Mouse (Mus musculus): ENCODE measurements around the gene Trpm3.

Trpm3 gene

DNA sequence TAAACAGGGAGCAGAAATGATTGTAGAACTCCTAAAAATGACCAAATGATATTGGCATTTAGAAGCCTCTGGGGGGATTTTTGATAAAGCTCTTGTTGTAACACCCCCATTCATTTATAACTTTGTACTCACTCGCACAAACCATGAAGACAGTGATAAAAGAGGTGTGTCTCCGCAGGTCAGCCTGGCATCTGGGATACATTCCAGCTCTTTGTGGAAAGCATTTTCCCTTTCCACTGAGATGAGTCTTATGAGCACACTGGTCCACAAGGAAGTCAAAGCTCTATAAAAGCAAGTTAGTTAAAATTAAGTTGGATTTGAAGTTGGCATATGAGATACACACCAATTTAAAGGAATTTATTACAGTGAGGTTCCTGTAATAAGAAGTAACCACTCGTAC lies 600.4 kb downstream of the Trpm3 start:
- DNase-seq (ENCODE audit: low spot score in 2 of 2), result no peak

DNA sequence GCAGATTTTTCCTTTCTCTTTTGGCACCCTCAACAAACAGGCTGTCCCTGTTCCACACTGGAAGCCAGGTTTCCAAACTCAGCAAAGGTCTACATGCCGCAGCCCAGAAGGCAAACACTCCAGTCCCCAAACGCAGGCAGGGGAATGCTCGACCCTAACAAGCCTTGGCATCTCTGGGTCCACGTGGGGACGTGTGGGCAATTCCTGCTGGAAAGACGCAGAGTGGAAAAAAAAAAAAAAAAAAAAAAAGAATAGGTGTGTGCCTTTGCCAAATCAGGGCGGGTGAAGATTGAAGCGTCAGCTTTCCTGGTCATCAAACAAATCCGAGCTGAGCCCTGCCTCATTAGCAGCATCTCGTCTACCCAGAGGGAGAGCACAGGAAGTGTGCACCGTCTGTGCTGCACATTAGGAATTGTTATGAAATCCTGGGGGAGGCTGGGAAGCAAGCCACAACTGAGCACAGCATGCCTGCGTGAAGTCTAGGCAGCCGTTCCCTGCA lies 614.5 kb downstream of the Trpm3 start:
- peak in 1 of 2 experiments; percentile 7 for DNase-seq (ENCODE audit: low spot score in 2 of 2)

DNA sequence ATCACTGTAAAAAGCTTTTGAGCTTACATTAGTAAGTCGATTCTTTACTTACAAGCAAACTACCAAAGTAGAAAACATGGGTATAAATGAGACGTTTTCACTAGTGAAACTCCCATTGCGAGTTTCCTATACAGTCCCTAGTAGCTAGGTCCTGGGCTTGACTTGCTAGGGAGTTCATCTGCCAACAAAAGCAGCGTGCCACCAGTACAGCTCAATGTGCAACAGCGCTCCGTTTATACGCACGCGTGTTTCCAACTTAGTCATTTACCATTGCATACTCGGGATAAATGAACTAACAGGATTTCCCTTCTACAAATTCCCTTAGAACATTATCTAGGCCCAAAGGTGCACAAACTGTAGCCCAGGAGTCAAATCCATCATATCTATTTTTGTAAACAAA lies 615.2 kb downstream of the Trpm3 start:
- no peak for DNase-seq (ENCODE audit: low spot score in 2 of 2)

DNA sequence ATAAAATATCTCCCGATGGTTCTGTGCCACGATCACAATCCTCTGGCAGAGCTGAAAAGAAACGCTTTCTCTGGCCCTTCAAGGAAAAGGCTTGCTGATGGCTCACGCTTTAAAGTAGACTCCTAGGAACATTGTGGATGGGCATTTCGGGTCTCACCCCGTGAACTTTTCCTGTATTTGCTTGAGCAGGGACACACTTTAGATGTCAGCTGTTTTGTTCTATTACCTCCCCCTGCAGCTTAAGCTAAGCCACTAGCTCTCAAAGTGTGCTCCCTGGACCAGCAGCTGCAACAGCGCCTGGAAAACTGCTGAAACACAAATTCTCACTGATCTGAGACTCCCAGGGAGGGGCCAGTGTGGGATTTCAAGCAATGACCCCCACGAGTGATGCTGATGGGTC lies 615.7 kb downstream of the Trpm3 start:
- no peak for DNase-seq (ENCODE audit: low spot score in 2 of 2)

DNA sequence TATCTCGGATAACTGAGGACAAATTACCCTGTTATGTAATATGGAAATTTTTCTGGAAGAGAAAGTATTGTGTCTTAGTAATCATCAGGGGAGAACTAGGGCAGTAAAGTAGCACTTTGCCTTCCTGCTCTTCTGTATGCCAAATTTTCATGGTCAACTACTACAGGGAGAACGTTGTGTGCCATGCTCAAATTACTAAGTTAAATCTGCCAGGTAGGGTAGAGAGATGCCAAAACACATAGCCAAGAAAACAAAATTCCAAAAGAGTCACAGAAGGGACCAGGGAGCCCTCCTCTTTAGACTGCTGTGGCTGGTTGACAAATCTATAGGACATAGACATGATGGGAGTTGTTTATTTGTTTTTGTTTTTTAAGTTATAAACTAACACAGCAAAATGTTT lies 619.6 kb downstream of the Trpm3 start:
- no peak for DNase-seq (ENCODE audit: low spot score in 2 of 2)

DNA sequence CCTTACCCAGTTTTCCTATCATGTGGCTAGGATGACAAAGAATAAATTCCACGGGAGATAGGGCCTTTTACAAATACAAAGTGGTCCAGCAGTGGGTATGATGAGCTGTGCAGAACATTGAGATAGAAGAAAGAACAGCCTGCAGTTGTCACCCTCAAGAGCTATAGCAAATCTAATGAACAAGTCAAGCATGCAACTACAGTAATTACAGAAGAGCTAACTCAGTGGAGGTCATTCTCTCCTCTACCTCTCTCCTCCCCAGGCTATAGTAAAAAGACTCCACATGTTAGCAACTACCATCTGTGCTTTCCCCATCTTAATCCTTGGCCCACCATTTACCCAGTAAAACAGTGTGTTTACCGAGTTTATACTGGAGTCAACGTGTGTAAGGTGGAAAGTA lies 629.4 kb downstream of the Trpm3 start:
- no peak for DNase-seq (ENCODE audit: low spot score in 2 of 2)

DNA sequence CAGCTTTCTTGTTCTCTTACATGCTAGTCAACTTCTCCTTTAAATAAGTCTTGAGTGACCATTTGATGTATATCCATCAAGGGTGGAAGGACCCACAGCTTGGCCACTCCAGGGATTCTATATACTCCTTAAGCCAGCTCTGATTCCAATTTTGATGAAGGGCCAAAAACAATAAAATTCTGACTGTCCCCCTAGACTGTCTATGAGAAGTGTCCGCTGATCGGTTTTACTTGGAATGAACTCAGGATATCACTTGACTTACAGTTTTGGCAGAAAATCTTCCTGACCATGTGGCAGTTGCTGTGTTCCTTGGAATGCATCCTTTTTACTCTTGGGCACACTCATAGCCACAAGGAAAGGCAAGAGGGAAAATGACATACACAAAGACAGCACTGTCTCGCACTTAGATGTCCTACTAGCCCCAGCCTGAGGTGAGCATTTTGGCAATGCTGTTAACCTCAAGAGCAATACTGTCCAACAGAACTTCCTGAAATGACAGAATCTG lies 636.4 kb downstream of the Trpm3 start:
- DNase-seq (ENCODE audit: low spot score in 2 of 2), result no peak

DNA sequence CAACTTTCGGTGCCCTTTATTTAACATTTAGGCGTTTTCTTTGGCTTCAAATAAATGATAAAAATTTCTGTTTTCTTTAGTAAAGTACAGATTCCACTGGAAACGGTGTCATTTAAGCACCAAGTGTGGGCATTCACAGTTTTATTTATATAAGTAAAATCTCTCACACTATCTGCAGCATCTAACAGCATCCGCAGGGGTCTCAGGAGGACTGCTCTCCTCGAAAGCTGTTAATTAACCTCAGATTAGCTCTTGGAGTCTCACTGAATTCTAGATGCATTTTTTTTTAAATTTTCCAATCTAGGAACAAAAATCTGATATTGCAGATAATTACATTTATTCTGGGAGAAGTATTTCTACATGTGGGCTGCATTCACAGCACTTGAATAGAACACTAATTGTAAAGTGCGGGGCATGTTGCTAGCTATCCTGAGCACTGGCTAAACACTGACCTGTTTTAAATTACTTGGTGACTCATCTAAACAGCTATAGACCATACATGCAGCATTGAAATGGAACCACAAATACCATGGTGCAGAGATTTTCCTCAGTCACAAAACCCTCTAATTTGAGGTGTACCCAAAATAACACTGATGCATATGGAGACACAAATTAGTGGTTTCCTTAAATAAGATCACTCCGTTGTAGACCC lies 641.5 kb downstream of the Trpm3 start:
- DNase-seq (ENCODE audit: low spot score in 2 of 2), result no peak

DNA sequence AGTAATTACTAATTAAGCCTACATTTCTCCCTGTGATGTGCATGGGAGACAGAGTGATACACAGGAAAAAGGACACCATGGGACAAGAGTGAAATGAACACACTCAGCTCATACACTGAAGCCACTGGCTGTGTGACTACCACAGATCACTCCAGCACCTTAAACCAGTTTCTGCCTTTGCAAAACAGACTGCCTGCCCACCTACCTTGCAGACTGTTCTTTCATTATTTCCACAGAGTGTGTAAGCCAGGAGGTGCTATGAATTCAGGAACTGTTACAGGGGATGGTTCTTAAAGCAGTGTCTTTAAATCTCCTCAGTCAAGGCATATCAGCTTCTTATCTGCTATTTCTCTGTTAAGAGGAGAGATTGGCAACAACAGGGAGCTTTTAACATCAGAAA lies 642.7 kb downstream of the Trpm3 start:
- no peak for DNase-seq (ENCODE audit: low spot score in 2 of 2)

DNA sequence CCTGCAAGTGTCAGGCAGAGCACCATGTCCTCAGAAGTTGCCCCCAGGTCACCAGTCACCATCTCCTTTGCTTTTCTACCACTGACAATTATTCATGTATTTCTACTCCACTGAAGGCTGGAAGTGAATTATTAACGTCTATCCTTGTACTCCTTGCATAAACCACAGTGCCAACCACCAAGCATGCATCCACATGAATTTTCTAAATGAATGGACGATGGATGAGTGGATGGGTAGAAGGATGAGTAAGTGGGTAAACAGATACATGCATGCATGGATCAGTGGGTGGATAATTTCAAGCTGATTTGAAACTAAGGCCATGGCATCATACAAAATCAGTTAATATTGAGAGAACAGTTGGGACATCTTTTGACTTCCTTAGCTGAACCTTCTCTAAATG lies 644.9 kb downstream of the Trpm3 start:
- DNase-seq (ENCODE audit: low spot score in 2 of 2), result no peak

DNA sequence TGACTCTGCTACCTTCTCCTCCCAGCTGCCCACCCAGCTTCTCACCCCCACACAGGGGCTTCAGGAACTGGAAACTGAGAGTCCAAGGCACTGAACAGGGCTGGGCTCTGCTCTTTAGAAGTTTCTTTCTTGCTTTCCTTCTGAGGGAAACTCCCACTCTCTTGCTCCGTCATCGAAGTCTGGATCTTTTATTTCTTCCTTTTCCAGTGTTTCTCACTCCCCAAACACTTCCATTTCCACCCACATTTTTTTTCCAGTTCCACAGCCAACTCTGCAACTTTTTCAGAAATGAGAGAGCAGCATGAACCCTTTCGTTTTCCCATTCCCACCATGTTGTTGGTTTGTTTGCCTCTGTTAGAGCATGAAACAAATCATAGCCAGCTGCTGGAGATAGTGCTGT lies 650.9 kb downstream of the Trpm3 start:
- no peak for DNase-seq (ENCODE audit: low spot score in 2 of 2)

DNA sequence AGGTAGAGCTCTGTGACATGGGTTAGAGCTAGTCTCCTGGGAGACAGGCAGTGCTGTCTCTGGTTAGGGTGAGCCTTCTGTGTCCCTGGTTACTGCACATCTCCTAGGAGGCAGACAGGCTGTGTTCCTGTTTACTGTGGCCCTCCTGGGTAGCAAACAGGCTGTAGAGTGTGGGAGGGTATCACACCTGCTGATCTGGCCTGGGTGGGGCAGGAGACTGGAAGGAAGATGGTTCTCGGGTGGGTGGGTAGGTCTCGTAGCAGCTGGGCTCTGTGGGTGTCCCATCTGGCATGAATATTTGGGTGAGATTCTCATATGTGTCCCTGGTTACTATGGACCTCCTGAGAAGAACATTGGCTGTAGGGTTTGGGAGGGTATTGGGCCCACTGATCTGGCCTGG lies 658.1 kb downstream of the Trpm3 start:
- no peak for DNase-seq (ENCODE audit: low spot score in 2 of 2)

DNA sequence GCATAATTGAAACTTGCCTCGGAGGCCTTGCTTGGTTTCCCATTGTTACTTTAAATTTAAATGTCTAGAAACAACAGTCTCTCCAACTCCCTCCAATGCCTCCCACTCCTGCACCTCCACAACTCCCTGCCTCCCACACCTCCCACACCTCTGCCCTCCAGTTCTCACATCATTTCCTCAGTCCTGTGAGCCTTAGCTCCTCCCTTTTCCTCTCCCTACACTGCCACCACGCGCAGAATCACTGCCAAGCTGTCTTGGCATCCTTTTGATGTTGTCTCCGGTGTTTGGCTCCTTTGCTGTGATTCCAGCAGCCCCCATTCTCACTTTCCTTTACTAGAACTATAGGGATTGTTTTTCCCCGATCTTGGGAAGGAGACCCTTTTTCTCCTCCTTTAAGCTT lies 661.6 kb downstream of the Trpm3 start:
- DNase-seq (ENCODE audit: low spot score in 2 of 2), result no peak

DNA sequence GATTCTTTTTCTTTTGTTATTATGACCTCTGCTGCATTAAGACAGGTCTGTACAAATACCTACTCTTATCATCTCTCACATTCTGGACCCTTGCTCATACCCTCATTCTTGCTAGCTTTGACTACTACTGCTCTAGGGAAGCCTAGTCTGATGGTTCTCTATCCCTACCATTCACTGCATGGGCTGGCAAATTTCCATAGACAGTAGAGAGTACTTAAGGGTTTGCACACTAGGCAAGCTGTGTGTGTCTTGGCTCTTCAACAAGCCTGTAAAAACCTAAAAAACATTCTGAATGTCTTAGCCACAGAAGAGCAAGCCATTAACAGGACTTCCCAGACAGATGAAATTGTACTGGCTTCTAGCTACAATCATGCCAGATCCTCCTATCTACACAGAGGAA lies 664.5 kb downstream of the Trpm3 start:
- DNase-seq (ENCODE audit: low spot score in 2 of 2), result no peak

DNA sequence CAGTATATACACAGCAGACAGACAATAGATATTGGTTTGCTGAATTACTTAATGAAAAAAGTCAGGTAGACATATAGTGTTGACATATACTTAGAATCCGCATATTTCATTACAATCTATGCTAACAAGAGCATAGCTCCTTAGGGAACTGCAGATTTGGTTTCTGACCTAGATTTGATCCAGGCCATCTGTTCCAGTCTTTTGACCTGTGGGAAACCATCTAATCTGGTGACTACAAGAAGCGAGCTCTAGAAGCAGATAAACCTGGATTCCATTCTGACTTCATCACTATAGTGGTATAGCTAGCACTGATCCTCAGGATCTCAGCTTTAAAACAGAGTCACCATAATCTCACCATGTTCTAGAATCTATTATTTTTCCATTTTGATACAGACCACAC lies 665.5 kb downstream of the Trpm3 start:
- no peak for DNase-seq (ENCODE audit: low spot score in 2 of 2)

DNA sequence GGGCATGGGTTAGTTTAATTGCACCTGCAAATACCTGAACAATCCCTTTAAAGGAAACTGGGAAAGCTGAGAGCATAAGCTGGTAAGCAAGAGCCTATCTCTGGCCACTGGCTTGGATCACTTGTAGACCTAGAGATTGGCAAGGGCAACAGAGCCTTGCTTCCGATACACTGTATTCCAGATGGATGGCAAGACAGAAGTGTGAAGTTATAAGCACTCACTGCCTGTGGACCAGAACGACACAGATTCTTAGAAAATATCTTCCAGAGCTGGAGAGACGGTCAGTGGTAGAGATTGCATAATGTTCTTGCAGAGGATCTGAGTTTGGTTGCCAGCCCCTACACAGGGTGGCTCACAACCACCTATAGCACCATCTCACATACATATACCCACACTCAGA lies 671.4 kb downstream of the Trpm3 start:
- no peak for DNase-seq (ENCODE audit: low spot score in 2 of 2)

DNA sequence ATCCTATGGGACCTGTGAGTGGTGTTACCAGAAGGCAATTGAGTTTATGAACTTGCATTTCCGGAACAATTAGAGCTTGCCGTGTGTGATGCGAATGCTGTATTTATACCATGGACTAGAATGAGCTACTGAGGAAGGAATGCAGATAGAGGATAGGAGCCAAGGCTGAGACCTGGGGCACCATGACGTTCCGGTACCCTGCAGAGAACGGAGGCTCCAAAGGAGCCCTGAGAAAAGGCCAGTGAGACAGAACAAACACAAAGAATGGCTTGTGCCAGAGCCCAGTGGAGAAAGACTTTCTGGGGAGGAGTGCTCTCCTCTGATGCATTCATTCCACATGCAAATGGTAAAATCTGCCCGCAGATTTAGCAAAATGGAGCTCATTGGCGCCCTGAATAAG lies 682.9 kb downstream of the Trpm3 start:
- DNase-seq (ENCODE audit: low spot score in 2 of 2), result no peak

DNA sequence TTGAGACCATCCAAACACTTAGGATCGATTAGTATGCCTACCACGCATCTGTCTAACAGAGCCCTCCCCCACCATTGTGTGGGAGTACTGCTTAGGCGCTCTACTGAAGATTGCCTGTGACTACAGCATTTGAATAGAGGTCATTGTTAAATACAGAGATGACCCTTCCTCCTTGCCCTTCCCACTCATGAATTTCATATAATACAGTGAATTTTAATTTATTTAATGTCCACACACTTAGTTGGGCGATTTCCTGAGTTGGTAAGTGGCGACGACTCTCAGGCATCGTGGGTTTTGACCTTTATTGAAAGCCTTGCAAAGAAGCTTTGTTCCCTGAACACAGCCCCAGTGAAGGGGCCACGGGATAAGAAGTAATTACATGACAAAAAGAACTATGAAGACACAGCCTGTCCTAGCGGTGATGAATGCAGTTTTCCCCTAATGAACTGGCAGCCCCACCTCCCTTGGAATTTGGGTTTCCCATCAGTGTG lies 684.7 kb downstream of the Trpm3 start:
- no peak for DNase-seq (ENCODE audit: low spot score in 2 of 2)

DNA sequence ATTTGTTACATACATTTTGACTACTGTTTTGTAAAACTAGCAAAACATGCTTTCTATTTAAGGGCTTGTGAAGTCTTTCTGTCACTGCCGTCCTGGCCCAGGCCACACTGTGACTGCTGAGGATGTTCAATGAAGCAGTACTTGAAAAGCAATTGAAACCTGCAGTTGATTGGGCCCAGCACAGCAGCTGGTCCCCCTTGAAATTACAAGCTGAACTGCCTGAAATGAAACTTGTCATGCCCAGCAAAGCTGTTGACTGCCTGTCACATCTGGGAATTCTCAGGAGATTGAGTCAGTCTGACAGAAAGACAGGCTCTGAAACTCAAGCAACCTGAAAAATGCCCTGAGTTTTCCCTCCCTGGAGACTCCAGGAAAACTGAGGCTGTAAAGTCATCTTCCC lies 687.0 kb downstream of the Trpm3 start:
- no peak for DNase-seq (ENCODE audit: low spot score in 2 of 2)

DNA sequence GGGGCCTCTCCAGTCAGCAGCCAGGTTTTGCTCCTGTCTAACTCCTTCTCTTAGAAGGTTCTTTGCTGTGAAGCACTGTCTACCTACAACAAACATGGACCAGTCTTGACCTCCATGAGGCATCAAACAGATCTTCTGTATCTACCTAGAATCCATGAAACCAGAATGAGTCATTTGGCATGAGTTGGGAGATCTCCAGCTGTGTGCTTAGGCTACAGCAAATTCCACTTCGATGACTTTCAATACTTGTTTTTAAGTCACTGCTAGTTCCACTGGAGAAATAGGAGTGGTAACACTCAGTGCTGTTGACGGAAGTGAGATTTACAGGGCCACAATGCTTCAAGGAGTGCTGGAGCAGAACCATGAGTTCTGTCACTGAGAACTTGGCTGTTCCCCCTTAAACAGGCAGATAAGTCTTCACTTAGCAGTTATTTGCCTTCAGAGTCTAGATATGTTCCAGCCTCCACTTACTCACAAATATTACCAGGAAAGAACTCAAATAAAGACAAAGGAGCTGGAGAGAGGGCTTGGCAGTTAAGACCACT lies 689.4 kb downstream of the Trpm3 start:
- no peak for DNase-seq (ENCODE audit: low spot score in 2 of 2)

DNA sequence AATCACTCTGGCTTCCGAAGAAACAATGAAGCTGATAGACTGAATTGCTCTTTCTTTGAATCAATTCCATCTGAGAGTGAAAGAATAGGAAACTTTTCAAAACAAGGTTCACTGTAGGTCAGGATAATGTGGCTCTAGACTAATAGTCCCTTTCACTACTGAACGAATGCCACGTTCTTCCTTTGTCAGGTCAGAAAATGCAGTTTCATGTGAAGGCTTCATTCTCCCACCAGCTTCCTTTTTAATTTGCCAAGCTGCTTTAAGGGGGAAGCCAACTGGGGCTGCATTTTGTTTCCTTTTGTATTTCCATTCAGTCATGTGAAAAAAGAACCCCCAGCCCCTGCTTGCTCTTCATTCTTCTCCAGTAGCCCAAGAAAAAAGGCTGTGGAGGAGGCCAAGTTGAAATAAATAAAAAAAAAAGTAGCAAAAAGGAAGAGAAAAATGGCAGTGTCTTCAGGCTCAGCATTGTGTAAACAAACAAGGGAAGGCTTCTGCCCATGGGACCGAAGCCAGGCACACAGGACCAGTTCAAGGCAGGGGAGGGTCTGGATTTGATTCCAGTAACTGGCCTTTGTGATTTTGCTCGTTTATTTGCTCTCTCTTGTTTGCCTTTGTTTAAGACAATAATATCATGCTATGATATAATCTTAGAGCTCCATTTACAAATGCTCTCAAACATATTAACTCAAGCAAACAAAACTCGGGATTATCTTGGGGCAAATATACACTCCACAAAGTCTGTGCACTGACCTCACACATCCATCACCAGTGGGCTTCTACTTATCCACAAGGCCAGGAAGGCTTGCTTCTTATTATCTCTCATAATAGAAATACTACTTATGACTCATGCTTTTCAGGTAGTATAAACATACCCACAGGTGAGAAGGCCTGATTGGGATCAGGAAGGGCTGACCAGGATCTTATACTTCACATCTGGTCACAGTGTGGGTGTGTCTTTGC lies 702.5 kb downstream of the Trpm3 start:
- no peak for DNase-seq (ENCODE audit: low spot score in 2 of 2)

DNA sequence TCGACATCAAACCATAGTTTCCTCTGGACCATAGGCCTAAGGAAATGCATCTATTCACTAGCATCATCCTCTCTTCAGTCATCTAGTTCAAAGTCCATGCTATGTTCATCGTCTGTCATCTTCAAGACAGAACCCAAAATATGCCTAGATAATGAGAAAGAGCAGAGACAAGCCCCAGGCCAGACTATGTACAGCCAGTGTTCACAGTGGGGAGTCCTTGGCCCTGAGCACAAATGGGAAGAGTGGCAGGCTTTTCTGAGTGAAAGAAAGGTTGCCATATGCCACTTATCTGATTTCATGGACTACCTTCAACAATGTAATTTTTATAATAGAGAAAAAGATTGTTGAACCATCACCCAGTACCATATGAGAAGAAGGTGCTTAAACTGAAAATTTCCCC lies 703.9 kb downstream of the Trpm3 start:
- no peak for DNase-seq (ENCODE audit: low spot score in 2 of 2)
